Mouse (Mus musculus) left cerebral cortex, adult 8-10 months (tissue): ENCODE measurements around the gene Amh. TPM values are rescaled to one million over a fixed set of nuclear protein-coding genes. Genes with fewer than 3 reads are reported as not detected.
"Not testable (repeated sequence)": the region's sequence is repeated elsewhere in the genome, so short reads cannot be mapped to it uniquely, and the experiment has no call there.

Experiments used
- DNase-seq, 2 experiments: peaks; one replicate each; pipeline ENCODE4 v3.0.0; 2022; ENCODE audit warnings: low spot score in 2 of 2
- total RNA-seq, 4 experiments: library from RNA; stranded (reverse); gene quantifications; 2 replicates each; pipeline ENCODE4 v1.2.4; 2022

Amh gene
- total RNA-seq, 4 experiments from 2014 or later = 1.1 to 2.2 (median 1.7) TPM

DNA sequence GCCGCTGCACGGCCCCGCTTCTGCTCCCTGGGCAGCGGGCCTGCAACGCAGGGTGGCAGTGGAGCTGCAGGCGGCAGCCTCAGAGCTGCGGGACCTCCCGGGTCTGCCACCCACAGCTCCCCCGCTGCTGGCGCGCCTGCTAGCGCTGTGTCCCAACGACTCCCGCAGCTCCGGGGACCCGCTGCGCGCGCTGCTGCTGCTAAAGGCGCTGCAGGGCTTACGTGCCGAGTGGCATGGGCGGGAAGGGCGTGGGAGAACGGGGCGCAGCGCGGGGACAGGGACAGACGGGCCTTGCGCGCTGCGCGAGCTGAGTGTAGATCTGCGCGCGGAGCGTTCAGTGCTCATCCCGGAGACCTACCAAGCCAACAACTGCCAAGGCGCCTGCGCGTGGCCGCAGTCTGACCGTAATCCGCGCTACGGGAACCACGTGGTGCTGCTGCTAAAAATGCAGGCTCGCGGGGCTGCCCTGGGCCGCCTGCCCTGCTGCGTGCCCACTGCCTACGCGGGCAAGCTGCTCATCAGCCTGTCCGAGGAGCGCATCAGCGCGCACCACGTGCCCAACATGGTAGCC is 2.1 kb downstream of the Amh start:
- peak in 1 of 2 experiments; percentile 93 for DNase-seq

GRCm38 (mm10) chr10:80808099-80808984 is 3.3 kb downstream of the Amh start:
- no peak for DNase-seq

DNA sequence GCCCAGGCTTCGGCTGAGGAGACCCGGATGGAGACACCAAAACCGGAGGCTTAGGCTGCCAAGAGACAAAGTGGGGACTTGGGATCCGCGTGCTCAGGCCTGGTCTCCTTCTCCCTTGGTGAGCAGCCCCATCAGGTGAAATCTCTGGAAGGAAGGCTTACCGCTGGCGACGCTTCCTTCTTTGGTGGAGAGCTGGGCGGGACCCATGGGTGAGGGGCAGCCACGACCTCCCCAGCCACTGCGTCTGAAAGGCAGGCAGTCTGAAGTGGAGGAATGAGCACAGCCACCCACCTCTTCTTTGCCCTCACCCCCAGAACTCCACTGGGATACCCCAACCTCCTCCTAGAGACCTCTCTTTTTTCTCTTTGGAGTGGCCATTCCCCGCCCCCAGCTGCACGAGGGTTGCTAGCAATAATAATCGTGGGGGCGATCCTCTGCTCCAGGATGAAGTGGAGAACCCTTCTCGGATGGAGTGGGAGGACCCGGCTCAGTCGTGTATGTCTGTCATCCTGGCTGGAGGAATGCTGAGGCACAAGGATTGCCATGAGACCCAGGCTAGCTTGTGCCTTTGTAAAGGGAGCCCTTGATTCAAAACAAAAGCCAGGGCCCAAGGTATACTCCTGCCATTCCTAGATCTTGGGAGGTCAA is 4.1 kb downstream of the Amh start:
- DNase-seq = no peak

- DNase-seq = no peak
These were observed 5.0 kb downstream of the Amh start for GRCm38 (mm10) chr10:80810084-80810483.

- DNase-seq = no peak
These were observed 7.5 kb downstream of the Amh start for GRCm38 (mm10) chr10:80812391-80813041.

DNA sequence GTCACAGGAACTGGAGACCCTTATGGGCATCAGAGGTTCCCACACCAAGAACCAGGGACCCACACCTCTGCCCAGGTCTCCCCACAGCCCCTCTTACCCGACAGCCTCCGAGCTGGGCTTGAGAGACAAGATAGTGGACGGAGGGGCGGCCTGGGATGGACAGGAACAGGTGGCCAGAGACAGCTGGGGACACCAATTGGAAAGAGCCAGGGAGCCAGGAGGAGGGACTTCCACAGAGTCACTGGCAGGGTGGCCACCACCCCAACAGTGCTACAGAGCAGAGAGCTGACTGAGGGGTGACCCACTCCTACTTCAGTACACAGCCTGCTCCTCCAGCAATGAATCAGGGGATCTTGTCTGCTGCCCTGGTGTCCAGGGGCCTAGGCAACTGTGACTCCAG is 8.3 kb downstream of the Amh start, which contains the start of gene Jsrp1:
Gene Jsrp1 (minus strand): TSS at position 133 of the 400 bp plus-strand sequence.
- DNase-seq = no peak

DNA sequence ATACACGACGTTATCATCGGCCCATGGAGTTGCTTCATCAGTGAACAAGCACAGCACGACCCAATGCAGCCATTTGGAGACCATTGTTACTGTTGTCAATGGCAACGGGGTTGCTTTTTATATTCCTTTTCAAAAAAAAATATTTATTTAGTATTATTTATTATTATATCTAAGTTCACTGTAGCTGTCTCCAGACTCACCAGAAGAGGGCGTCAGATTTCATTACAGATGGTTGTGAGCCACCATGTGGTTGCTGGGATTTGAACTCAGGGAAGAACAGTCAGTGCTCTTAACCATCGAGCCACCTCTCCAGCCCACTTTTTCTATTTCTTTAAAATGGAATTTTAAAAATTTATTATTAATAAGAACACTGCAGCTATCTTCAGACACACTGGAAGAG is 9.8 kb downstream of the Amh start:
- DNase-seq = no peak

DNA sequence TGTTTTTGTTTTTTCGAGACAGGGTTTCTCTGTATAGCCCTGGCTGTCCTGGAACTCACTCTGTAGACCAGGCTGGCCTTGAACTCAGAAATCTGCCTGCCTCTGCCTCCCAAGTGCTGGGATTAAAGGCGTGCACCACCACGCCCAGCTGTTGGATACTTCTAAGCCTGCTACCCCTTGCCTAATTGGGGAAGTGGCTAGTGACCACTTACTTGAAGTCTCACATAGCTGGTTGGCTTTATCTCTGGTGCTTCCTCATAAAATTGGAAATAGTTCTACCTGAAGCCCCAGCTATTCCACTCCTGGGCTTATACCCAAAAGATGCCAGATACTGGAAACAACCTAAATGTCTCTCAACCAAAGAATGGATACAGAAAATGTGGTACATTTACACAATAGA is 11.3 kb downstream of the Amh start:
- DNase-seq = not testable (repeated sequence)

GRCm38 (mm10) chr10:80817164-80817563 is 12.1 kb downstream of the Amh start:
- DNase-seq = no peak

DNA sequence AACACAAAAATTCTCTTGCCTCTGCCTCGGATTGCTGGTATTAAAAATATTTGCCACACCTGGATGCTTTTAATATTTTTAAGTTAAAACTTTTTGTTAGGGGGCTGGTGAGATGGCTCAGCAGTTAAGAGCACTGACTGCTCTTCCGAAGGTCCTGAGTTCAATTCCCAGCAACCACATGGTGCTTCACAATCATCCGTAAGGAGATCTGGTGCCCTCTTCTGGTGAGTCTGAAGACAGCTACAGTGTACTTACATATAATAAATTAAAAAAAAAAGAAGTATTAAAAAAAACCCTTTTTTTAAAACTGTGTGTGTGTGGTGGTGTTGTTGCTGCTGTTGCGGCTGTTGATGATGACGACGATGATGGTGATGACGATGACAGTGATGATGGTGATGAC is 12.9 kb downstream of the Amh start:
- DNase-seq = not testable (repeated sequence)

GRCm38 (mm10) chr10:80818599-80819281 is 13.7 kb downstream of the Amh start:
- DNase-seq = no peak

- DNase-seq = no peak
These were observed 14.4 kb downstream of the Amh start for GRCm38 (mm10) chr10:80819406-80819805.

DNA sequence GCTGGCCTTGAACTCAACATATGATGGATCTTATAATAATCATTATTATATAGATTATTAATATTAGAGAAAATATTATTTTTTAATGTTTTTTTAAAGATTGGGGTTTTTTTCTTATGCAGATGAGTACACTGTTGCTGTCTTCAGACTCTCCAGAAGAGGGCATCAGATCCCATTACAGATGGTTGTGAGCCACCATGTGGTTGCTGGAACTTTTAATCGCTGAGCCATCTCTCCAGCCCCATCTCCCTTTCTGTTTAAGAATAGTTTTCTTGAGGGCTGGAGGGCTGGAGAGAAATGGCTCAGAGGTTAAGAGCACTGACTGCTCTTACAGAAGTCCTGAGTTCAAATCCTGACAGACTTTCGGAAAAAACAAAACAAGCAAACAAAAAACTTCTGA is 16.9 kb downstream of the Amh start:
- no peak for DNase-seq

DNA sequence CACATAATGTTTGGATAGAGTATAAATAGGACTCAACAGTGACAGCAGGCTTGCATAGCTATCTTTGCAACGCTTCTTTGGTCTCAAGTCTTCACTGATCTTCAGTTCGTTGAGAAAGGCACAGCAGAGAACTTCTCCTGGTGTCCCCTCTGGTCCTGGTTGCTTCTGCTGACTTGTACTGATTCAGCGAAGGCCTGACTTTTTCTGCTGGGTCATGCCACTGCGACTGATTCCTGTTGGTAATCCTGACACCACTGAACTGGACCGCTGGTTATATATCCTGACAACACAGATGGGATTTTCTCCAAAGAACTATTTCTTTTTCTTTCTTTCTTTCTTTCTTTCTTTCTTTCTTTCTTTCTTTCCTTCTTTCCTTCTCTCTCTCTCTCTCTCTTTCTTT is 17.5 kb downstream of the Amh start:
- no peak for DNase-seq

GRCm38 (mm10) chr10:80823316-80823715 is 18.3 kb downstream of the Amh start:
- no peak for DNase-seq

GRCm38 (mm10) chr10:80823847-80824643 is 19.0 kb downstream of the Amh start:
- no peak for DNase-seq

DNA sequence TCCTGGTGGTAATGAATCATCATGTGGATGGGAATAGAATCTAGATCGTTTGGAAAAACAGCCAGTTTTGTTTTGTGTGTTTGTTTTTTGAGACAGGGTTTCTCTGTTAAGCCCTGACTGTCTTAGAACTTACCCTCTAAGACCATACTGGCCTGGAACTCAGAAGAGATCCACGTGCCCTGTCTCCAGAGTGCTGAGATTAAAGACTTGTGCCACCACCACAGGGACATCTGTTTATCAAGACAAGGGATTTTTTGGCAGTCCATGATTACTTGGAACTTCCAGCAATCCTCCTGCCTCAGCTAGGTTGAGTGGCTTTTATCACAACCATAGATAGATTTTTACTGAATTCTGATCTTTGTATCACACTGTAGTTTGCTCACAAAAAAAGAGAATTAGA is 19.8 kb downstream of the Amh start:
- no peak for DNase-seq

DNA sequence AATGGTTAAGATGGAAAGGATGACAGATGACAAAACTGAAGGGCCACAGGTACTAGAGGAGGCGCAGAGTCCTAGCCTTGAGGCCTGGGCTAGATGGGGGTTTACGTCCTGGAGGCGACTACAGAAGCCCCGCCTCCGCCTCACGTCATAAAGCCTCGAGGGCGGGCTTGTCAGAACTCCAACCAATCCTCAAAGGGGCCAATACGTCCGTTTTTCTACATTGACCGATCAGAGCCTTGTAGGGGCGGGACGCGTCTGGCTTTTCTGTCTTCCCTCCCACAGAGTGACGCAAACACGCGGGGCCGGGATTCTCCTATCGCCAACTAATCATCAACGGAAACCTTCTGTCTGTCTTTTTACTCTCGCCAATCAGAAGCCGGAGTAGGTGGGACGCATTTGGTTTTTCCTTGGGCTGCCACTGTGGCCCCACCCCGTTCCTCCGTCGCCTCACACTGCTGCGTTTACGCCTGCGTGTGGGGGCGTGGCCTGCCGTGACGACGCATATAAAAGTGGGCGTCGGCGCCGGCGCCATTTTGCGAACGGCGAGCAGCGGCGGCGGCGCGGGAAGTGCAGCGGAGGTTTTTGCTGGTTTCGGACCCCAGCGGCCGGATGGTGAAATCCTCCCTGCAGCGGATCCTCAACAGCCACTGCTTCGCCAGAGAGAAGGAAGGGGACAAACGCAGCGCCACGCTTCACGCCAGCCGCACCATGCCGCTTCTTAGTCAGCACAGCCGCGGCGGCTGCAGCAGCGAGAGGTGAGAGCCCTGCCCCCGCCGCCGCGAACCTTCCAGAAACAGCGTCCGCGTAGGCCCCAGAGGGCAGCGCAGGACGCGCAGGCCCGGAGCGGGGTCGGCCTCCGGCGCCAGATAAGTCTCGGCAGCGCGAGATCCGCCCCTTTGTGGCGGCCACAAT is 21.4 kb downstream of the Amh start, which contains the start of gene Oaz1:
Gene Oaz1 (plus strand): TSS at position 506 of the 912 bp plus-strand sequence.
- DNase-seq = peak; percentile 96 to 100
